Mouse (Mus musculus): Measurements from ENCODE around the gene Rps6ka1. TPM values are rescaled to one million over a fixed set of nuclear protein-coding genes. Genes with fewer than 3 reads are reported as not detected.

Gene Rps6ka1
- polyA plus RNA-seq, 1 experiment from 2014 or later = 25.2 TPM

- H3K9ac ChIP-seq (ENCODE audit: low read length) = no peak overlapping the region
- no peaks in the 10 kb centered on the region for H3K36me3 ChIP-seq (ENCODE audit: control insufficient read depth, insufficient read depth, low read length)
- no peaks in the 10 kb centered on the region for H3K9me3 ChIP-seq (ENCODE audit: control insufficient read depth, low read length)
- no peak overlapping the region for H3K4me2 ChIP-seq
- H3K27me3 ChIP-seq (ENCODE audit: control insufficient read depth, insufficient read depth, low read length) = no peaks in the 10 kb centered on the region
- DNase-seq (ENCODE audit: low spot score, missing footprints) (no peak), ATAC-seq (ENCODE audit: low FRiP score) (no peak)
- 52% methylated on average over 4 of the region's 4 CpGs for whole genome bisulfite sequencing
- H3K4me3 ChIP-seq (ENCODE audit: low read depth, low read length) = no peak overlapping the region
- peaks cover 13% of the 10 kb centered on the region for H3K4me1 ChIP-seq (ENCODE audit: control insufficient read depth, insufficient read depth, low read length)
- no peak overlapping the region for H3K27ac ChIP-seq (ENCODE audit: low read depth, low read length)
Observed at GRCm38 (mm10) chr4:133820166-133820565, 67.4 kb downstream of the Rps6ka1 start.

- H3K4me1 ChIP-seq (ENCODE audit: control insufficient read depth, insufficient read depth, low read length) = peaks cover 19% of the 10 kb centered on the region
- no peak overlapping the region for H3K27ac ChIP-seq (ENCODE audit: low read depth, low read length)
- WGBS = 94% methylated on average over 5 of the region's 5 CpGs
- no peaks in the 10 kb centered on the region for H3K9me3 ChIP-seq (ENCODE audit: control insufficient read depth, low read length)
- H3K9ac ChIP-seq (ENCODE audit: low read length) = no peak overlapping the region
- H3K4me3 ChIP-seq (ENCODE audit: low read depth, low read length) = no peak overlapping the region
- H3K4me2 ChIP-seq = no peak overlapping the region
- no peak for ATAC-seq (ENCODE audit: low FRiP score)
- H3K36me3 ChIP-seq (ENCODE audit: control insufficient read depth, insufficient read depth, low read length) = no peaks in the 10 kb centered on the region
- no peaks in the 10 kb centered on the region for H3K27me3 ChIP-seq (ENCODE audit: control insufficient read depth, insufficient read depth, low read length)
- no peak for DNase-seq (ENCODE audit: low spot score, missing footprints)
Observed at GRCm38 (mm10) chr4:133817356-133817755, 70.2 kb downstream of the Rps6ka1 start.

GRCm38 (mm10) chr4:133816504-133816875, 71.1 kb downstream of the Rps6ka1 start:
- no peaks in the 10 kb centered on the region for H3K27me3 ChIP-seq (ENCODE audit: control insufficient read depth, insufficient read depth, low read length)
- 24% methylated on average over 7 of the region's 7 CpGs for WGBS
- peak; percentile 90 for DNase-seq (ENCODE audit: low spot score, missing footprints)
- 0 out of 2 replicates have a peak overlapping the region, but pooled peaks have one; percentile 13 for H3K27ac ChIP-seq (ENCODE audit: low read depth, low read length)
- ATAC-seq (ENCODE audit: low FRiP score) = no peak
- H3K9me3 ChIP-seq (ENCODE audit: control insufficient read depth, low read length) = no peaks in the 10 kb centered on the region
- H3K9ac ChIP-seq (ENCODE audit: low read length) = peak overlapping the region; percentile 25; the same call in 1 of the 2 replicates
- peaks cover 19% of the 10 kb centered on the region for H3K4me1 ChIP-seq (ENCODE audit: control insufficient read depth, insufficient read depth, low read length)
- no peaks in the 10 kb centered on the region for H3K36me3 ChIP-seq (ENCODE audit: control insufficient read depth, insufficient read depth, low read length)
- no peak overlapping the region for H3K4me3 ChIP-seq (ENCODE audit: low read depth, low read length)
- H3K4me2 ChIP-seq = peak overlapping the region; percentile 21; the same call in 1 of the 2 replicates

GRCm38 (mm10) chr4:133815635-133816503, 71.7 kb downstream of the Rps6ka1 start:
- DNase-seq (ENCODE audit: low spot score, missing footprints) (peak; percentile 92), ATAC-seq (ENCODE audit: low FRiP score) (no peak)
- peak overlapping the region; percentile 21; the same call in 1 of the 2 replicates for H3K4me2 ChIP-seq
- H3K9ac ChIP-seq (ENCODE audit: low read length) = peak overlapping the region; percentile 25; the same call in 1 of the 2 replicates
- H3K27me3 ChIP-seq (ENCODE audit: control insufficient read depth, insufficient read depth, low read length) = no peaks in the 10 kb centered on the region
- H3K36me3 ChIP-seq (ENCODE audit: control insufficient read depth, insufficient read depth, low read length) = no peaks in the 10 kb centered on the region
- H3K27ac ChIP-seq (ENCODE audit: low read depth, low read length) = 0 out of 2 replicates have a peak overlapping the region, but pooled peaks have one; percentile 13
- H3K9me3 ChIP-seq (ENCODE audit: control insufficient read depth, low read length) = no peaks in the 10 kb centered on the region
- WGBS = 2% methylated on average over 16 of the region's 16 CpGs
- no peak overlapping the region for H3K4me3 ChIP-seq (ENCODE audit: low read depth, low read length)
- H3K4me1 ChIP-seq (ENCODE audit: control insufficient read depth, insufficient read depth, low read length) = peaks cover 19% of the 10 kb centered on the region

- 1% methylated on average over 25 of the region's 25 CpGs for WGBS
- H3K4me2 ChIP-seq = peak overlapping the region; percentile 49
- H3K27ac ChIP-seq (ENCODE audit: low read depth, low read length) = peak overlapping the region; percentile 99
- no peaks in the 10 kb centered on the region for H3K9me3 ChIP-seq (ENCODE audit: control insufficient read depth, low read length)
- no peak for ATAC-seq (ENCODE audit: low FRiP score)
- H3K4me1 ChIP-seq (ENCODE audit: control insufficient read depth, insufficient read depth, low read length) = peaks cover 19% of the 10 kb centered on the region
- DNase-seq (ENCODE audit: low spot score, missing footprints) = peak; percentile 95
- H3K4me3 ChIP-seq (ENCODE audit: low read depth, low read length) = peak overlapping the region; percentile 46
- peak overlapping the region; percentile 79 for H3K9ac ChIP-seq (ENCODE audit: low read length)
- no peaks in the 10 kb centered on the region for H3K27me3 ChIP-seq (ENCODE audit: control insufficient read depth, insufficient read depth, low read length)
- no peaks in the 10 kb centered on the region for H3K36me3 ChIP-seq (ENCODE audit: control insufficient read depth, insufficient read depth, low read length)
Observed at GRCm38 (mm10) chr4:133814804-133815515, 72.6 kb downstream of the Rps6ka1 start.

GRCm38 (mm10) chr4:133813992-133814803, 73.4 kb downstream of the Rps6ka1 start:
- WGBS = 0% methylated on average over 54 of the region's 80 CpGs
- Histone ChIP-seq H3K9ac (ENCODE audit: low read length) (peak overlapping the region; percentile 79), H3K9me3 (ENCODE audit: control insufficient read depth, low read length) (no peaks in the 10 kb centered on the region), H3K27me3 (ENCODE audit: control insufficient read depth, insufficient read depth, low read length) (no peaks in the 10 kb centered on the region), H3K4me1 (ENCODE audit: control insufficient read depth, insufficient read depth, low read length) (peaks cover 19% of the 10 kb centered on the region), H3K4me2 (peak overlapping the region; percentile 49), H3K27ac (ENCODE audit: low read depth, low read length) (peak overlapping the region; percentile 99), H3K4me3 (ENCODE audit: low read depth, low read length) (peak overlapping the region; percentile 46), H3K36me3 (ENCODE audit: control insufficient read depth, insufficient read depth, low read length) (no peaks in the 10 kb centered on the region)
- ATAC-seq (ENCODE audit: low FRiP score) (peak; percentile 73), DNase-seq (ENCODE audit: low spot score, missing footprints) (peak; percentile 99)

GRCm38 (mm10) chr4:133813174-133813991, 74.2 kb downstream of the Rps6ka1 start:
- peak overlapping the region; percentile 46 for H3K4me3 ChIP-seq (ENCODE audit: low read depth, low read length)
- H3K4me2 ChIP-seq = peak overlapping the region; percentile 49
- WGBS = under 1% methylated on average over 48 of the region's 101 CpGs

More at GRCm38 (mm10) chr4:133813174-133813991, 74.2 kb downstream of the Rps6ka1 start:
- no peaks in the 10 kb centered on the region for H3K36me3 ChIP-seq (ENCODE audit: control insufficient read depth, insufficient read depth, low read length)
- H3K27ac ChIP-seq (ENCODE audit: low read depth, low read length) = peak overlapping the region; percentile 99
- ATAC-seq (ENCODE audit: low FRiP score) = peak; percentile 86
- H3K27me3 ChIP-seq (ENCODE audit: control insufficient read depth, insufficient read depth, low read length) = no peaks in the 10 kb centered on the region
- no peaks in the 10 kb centered on the region for H3K9me3 ChIP-seq (ENCODE audit: control insufficient read depth, low read length)
- peak; percentile 99 for DNase-seq (ENCODE audit: low spot score, missing footprints)
- H3K4me1 ChIP-seq (ENCODE audit: control insufficient read depth, insufficient read depth, low read length) = peaks cover 19% of the 10 kb centered on the region
- peak overlapping the region; percentile 79 for H3K9ac ChIP-seq (ENCODE audit: low read length)

Measured in midbrain, embryonic 11.5 days (tissue).